Mouse (Mus musculus) CH12.LX (cell line): ENCODE measurements around the gene Eif2b4.
A peak's percentile ranks its signal among the peaks of the same experiment; 100 is the strongest.

Experiments used
- USF2 ChIP-seq: conservative IDR thresholded peaks from 2 replicates; pipeline ENCODE4 v1.6.1; 2011; ENCODE audit warnings: low read depth, low read length, improper control_type of control experiment
- ZMIZ1 ChIP-seq: IDR thresholded peaks from 2 replicates; pipeline ENCODE4 v1.6.1; 2012; ENCODE audit warnings: low read depth, mild to moderate bottlenecking, inconsistent platforms, low read length, improper control_type of control experiment

DNA sequence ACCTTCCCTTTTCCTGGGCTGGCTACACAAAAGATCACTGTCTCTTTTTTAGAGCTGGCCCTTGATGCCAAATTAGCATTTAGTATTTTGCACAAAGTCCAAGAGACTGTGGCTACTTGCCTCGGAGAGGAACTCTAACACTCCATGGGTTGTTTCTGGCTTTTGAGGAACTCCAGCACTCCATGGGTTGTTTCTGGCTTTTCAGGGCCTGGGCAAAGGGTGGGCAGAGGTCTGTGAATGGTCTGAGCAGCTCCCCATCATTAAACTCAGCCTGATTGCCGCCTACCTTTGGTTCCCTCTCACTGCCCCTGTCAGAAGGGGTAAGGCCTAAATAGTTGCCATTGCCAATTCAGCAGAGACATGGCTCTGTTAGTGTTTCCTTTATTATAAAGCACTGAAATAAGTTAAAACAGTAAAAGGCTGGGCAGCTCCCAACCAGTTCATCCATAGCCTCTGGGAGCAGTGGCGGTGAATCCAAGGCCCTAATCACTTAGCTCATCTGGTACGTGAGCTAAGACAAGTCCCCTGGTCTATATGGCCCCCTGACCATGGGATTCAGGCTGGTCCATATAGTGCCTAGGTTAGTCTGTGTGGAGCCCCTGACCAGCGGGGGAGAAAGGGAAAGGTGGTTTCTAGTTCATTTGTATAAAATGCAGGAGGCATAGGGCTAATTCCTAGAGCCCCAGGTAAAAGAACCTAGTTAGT is 5.5 kb upstream of the Eif2b4 start:
- TF ChIP-seq ZMIZ1 (peak; percentile 75; the same call in 1 of the 2 replicates), USF2 (no peak)
